Mouse (Mus musculus) induced T-regulatory cell, adult 2 months (primary cell): ENCODE data around the gene Mtg2.
A peak's percentile ranks its signal among the peaks of the same experiment; 100 is the strongest.

Experiments
- DNase-seq: peaks from one replicate; pipeline ENCODE4 v3.0.0-alpha.2; 2012; ENCODE audit warnings: low read depth

Mtg2 gene

DNA sequence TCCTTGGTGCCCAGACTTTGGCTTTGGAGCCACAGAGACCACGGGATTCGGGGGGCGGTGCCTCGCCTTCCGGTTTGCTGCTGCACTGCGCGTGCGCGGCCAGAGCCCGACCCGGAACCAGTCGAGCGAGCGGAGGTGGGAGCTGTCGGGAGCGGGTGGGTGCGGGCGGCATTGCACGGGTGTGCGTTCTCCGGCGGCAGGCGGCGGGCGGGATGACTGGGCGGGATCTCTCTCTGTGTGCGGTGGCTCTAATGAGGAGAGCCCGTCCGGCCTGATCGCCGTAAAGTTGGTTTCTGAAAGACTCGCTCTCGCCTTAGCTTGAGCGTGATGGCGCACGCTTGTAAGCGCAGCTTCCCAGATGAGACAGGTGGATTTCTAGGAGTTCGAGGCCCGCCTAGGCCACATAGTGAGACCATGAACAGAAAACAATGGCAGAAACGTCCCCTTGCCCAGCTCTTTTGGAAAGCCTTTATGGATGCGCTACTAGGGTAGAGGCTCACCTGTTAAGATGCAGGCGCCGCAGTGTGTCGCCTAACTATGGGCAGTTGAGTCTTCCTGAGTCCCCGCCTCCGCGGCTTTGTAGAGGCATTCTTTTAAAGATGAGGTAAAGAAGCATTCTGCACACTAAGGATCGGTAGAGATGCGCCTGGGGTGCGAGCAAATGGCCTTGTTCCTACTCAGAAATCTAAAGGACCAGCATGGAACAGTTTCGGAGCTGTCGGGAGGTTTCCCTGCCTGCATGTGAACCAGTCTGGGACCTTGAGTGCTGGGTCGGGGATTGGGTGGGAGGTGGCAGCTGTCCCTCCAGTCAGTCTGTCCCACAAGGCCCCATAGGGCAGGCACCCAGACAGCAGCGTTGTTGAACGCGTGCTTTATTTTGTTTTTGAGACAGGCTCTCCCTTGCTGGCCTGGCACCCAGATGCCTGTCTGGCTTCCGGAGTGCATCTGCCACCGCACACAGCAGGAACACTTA lies at the start of gene Mtg2:
Mtg2 (plus strand) TSS at position 108 of the 973 bp plus-strand sequence.
- DNase-seq, result peak; percentile 94

DNA sequence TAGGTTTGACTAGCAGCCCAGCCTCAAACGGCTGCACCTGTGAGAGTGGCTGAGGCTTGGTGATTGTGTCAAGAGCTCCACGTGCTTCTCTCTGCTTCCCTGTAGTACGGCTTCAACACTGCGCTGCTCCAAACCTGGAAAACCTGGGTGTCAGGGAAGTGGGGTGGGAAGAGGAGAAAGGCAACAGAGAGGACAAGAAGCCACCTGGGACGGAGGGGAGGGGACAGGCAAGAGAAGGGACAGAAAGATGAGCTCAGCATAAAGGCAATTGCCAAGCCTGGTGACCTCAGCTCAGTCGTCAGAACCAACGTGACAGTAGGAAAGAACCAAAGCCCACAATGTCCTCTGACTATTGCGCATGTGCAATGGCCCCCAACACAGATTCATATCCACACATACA lies 49.5 kb upstream of the Mtg2 start:
- DNase-seq, result no peak

DNA sequence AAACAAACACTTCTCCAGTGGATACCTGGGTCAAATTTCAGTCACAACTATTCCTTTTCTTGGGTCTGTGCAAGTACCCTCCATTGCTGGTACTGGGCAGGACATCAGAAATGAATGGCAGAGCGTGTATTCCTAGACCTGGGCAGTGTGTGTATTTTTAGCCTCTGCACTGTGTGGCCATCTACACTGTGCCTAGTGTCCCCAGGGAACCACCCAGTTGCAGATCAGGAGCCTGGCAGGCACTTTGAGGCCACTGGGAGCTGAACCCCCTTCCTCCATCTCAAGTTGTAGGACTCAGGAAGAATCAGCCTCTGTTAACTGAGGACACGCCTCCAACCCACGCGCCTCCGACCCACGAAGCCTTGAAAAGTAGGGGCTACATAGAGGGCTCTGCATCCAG lies 47.6 kb upstream of the Mtg2 start:
- DNase-seq, result no peak

DNA sequence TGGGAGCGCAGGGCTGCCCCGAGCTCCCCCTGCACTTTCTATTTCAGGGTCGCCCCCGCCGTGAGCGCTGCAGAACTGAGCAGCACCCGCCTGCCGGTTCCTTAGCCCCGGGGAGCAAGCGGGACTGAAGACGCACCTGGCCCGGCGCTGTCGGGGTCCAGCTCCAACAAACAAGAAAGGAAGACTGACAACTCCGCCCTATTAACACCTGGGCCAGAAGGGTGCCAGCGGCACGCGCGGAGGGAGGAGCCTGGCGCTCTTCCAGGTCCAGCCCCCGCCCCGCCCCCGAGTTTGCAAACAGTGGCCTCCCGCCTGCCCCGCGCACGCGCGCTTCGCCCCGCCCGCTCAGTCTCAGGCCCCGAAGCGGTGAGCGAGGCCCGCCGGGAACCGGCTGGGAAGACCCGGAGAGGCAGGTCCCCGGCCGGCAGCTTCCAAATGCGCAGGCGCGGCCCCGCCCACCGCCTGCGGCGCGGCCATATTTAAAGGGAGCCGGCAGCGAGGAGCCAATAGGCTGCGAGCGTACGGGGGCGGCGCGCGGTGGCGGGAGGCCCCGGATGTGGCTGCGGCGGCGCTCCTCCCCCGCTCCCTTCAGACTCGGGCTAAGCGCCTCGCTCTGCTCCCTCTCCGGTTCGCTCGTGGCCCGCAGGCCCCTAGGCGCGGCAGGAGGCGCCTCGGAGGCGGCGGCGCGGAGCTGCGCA lies 45.8 kb upstream of the Mtg2 start, which contains the start of gene Lsm14b:
Lsm14b (plus strand) TSS at position 587 of the 698 bp plus-strand sequence.
- DNase-seq, result peak; percentile 98

DNA sequence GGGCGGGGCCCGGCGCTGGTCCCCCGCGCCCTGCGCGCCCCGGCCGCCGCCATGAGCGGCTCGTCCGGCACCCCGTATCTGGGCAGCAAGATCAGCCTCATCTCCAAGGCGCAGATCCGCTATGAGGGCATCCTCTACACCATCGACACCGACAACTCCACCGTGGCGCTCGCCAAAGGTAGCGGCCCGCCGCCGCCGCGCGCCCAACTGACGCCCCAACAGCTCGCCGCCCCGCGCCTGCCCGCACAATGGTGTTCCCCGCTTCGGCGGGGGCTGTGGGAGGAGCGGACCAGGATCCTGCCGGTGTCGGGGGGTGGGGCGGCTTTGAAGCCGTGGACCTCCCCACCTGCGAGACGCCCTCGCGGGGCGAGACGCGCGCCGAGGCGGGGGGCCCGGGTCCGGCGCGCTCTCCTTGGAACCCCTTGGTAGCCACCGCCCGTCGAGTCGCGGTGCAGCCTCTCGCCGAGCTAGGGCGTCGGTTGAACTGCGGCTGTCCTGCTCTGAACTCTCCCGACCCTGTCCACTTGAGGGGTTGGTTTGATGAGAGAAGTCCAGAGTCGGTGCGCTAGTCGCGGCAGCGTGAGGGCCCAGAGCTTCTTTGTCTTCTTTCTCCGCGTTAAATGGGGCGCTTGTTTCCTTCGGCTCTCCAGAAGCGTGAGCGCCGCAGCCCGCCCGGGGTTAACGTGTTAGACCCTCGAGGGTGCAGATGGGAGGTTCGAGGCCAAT lies 45.1 kb upstream of the Mtg2 start:
- DNase-seq, result peak; percentile 65

DNA sequence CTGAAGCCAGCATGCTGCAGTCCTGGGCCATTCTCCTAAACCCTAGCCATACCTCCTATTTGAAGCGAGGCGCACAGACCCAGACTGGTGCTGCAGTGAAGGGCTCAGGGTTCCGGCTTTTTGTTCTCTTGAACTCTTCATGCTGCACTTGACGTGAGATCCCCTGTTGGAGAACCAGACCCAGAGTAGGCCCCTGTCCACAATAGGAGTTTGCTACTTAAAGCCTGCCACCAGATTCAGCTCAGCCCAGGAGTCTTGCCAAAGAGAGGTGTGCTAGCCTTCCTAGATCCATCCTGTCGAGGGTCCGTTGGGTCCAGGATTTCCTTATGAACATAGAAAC lies 44.6 kb upstream of the Mtg2 start:
- DNase-seq, result no peak

DNA sequence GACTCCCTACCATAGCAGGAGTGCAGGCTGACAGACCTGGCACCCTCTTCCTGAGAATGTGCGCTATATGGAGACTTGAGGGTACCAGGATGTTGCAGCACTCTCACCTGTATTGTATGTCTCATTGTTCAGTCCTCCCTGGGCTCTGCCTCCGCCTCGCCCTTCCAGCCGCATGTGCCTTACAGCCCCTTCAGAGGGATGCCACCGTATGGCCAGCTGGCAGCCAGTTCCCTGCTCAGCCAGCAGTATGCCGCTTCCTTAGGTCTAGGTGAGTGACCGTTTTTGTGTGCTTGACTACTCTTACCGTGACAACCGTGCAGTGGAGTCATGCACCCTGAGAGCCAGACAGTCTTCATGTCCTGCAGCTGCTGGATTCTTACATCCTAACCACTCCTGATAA lies 42.6 kb upstream of the Mtg2 start:
- DNase-seq, result no peak

DNA sequence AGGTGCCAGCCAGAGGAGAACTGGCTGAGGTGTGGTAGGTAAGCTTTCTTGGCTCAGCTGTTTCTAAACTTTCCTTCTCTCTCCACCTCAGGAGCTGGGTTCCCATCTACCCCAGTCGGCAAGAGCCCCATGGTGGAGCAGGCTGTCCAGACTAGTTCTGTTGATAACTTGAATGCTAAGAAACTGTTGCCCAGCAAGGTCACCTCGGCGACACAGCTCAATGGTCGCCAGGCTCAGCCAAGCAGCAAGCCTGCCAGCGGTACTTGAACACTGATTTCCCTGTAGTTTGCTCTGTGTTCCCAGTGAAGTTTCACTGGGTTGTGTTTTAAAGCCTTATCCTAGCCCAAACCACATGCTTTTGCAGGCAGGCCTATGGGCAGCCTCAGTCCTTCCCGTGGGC lies 39.1 kb upstream of the Mtg2 start:
- no peak for DNase-seq

DNA sequence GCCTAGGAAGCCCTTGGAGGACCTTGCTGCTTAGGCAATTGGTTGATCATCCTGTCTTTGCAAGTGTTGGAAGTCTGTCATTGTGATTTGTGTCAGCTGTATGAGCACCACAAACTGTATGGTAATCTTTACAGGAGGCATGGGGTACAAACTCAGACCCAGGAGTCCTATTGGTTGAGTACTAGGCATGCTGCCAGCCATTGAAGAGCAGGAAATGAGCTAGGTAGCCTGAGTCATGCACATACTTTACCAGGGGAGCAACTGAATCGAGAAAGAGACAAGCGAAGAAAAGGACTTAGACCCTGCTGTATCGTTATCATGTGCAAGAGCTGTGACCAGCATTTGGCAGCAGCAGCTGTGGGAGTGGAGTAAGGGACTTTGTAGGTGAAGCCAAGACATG lies 37.5 kb upstream of the Mtg2 start:
- DNase-seq, result no peak

DNA sequence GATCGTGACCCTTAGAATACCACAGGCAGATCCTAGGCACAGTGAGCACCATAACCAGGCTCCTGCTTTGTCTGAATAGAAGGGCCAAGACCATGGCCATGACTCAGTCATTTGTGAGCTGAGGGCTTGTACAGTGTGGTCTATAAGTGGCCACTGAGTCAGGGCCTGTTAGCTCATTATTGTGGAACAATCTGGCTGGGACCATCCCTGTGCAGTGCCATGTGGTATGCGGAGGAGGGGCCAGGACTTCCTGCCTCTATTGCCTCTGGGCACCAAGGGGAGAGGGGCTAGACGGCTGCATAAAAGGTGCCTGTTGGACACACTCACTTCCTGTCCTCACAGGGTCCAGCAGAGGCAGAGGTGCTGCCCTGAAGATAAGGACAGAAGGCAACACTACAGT lies 36.4 kb upstream of the Mtg2 start:
- DNase-seq, result no peak

DNA sequence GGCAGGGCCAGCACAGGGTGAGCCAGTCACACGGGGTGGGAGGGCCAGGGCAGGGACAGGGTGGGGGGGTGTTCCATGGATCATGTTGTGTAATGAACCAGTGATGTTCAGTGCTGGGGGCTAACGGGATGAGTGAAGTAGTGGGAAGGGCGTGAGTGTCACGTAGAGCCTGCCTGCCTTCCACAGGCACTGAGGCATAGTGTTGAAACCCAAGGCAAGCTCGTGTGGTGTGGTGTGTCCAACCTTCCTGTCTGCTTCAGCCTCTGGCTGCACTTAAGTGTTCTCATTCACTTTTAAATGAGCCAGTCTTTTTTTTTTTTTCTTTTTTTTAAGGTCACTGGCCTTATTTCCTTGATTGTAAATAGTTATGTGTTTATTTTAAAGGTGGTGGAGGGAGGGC lies 35.6 kb upstream of the Mtg2 start:
- DNase-seq, result no peak

DNA sequence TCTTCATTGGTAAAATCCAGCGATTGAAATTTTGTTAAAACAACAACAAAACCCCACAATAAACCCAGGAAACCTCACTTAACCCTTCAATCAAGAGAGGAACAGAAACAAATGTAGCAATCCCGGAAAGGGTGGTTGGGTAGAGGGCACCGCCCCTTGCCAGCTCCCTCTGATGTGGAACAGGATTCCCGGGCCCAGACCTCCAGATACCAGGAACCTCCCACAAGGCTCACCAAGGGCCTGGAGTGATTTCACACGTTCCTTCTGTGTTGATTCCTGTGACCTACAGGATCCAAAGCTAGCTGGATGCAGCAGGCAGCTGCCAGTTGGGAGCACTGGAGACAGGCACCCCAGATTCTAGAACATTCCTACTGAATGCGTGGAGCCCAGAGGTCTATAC lies 30.0 kb upstream of the Mtg2 start:
- DNase-seq, result no peak

DNA sequence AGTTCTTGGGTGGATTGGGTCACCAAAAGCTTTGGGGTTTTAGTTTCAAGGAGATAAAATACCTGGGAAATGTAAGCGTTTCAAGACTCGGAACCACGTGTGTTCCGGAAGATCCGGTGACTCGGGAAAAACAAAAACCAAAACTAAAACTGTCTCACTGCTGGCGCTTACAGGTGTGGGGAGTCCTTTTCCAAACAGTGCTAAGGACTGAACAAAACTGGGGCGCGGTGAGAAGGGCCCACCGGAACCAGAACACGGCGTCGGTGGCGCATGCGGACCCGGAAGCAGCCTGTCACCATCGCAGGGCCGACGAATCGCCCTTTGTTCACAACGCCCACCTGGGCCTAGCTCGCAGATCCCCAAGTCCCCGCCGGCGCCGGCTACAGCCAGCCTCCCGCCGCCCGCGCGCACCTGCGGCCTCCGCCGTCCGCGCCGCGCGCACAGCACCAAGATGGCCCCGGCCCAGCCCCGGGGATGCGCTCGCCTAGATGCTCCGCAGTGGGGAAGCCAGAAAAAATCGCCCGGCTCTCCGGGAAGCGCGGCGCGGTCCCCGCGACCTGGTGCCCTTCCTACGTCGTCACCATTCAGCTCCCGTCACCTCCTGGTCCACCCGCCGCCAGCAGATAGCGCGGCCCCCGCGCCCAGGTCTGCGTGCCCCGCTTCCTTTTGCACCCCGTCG lies 28.7 kb upstream of the Mtg2 start:
- DNase-seq, result peak; percentile 78

DNA sequence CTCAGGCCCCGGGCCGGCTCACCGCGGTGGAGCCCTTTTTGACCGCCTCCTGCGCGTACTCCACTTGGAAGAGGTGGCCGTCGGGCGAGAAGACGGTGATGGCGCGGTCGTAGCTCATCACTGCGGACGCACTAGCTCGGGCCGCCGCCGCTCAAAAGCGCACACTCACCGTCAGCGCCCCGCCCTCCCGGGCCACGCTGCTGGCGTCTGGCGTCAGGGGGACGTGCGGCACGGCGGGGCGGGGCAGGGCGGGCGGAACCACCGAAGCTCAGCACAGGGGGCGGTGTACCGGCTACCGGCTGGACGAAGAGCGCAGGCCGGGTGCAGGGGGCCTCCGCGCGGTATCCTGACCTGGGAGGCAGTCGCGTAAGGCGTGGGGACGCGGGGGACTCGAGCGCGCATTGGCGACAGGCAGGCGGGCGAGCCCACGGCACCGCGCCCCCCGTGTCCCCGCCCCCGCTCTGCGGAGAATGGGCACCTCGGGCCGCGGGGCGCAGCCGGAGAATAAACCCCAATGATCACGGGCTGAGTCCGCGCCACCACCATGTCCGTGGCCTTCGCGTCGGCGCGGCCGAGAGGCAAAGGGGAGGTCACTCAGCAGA lies 28.0 kb upstream of the Mtg2 start, which contains the start of the genes Psma7 and Ss18l1:
Psma7 (minus strand) TSS at position 178 of the 602 bp plus-strand sequence.
Ss18l1 (plus strand) TSS at position 254 of the 602 bp plus-strand sequence.
- DNase-seq, result peak; percentile 93

DNA sequence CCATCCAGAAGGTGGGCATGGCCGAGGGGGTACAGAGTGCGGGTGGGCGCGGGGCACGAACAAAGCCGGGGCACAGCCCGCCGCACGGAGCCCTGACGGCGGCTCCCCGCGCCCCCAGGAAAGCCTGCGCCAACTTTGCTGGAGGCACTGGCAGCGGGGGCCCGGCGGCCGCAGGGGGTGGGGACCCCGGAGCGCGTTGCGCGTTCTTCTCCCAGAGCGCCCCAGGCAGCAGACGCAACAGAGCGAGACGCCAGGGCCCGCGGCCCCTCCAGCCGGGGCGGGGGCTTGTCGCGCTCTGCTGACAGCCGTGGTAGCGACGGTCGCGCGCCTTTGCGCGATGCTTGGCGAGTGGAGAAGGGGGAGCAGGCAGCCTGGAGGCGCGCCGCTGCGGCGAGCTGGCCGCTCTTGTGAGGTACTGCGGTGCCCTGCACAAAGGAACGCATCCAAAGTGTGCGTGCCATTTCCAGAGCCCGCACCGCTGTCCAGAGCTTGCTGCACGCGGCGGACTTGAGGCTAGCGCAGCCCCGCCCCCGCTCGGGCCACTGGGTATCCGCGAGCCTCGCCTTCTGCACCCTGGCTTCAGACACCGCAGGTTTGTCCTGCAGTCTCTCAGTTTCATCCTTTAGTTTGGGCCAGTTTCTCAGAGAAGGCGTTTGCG lies 27.4 kb upstream of the Mtg2 start:
- peak; percentile 66 for DNase-seq

DNA sequence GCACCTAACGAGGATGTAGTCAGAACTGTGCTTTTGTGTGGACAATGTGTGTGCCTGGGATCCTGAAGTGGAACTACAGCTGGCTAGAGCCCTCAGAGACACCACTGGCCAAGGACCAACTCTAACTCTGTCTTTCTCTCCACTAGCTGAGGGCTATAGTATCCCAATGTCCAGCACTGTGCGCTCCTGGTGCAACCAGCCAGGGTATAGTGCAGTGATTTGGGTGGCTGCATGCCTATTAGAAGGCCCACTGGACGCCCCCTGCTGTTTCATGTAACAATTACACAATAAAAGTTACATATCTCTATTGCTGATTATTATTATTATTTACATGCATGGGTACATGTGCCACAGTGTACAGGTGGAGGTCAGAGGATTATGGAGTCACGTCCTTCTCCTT lies 25.1 kb upstream of the Mtg2 start:
- DNase-seq, result peak; percentile 84

DNA sequence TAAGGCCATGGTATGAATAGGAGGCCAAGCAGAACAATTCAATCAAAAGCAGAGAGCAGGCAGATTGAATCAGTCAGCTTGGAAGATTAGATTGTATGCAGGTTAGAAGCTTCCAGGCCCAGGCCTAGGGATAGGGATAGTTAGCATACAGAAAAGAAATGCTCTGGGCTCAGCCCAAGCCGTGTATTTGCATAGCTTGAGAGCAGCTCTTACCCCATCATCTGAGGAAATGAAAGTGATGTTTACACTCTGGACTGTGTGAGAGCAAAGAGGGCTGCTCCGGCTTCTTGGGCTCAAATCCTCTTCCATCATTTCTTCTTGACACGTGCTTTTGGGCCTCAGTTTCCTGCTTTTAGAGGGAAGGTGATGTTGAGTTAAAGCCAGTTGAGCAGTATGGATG lies 22.8 kb upstream of the Mtg2 start:
- DNase-seq, result no peak

DNA sequence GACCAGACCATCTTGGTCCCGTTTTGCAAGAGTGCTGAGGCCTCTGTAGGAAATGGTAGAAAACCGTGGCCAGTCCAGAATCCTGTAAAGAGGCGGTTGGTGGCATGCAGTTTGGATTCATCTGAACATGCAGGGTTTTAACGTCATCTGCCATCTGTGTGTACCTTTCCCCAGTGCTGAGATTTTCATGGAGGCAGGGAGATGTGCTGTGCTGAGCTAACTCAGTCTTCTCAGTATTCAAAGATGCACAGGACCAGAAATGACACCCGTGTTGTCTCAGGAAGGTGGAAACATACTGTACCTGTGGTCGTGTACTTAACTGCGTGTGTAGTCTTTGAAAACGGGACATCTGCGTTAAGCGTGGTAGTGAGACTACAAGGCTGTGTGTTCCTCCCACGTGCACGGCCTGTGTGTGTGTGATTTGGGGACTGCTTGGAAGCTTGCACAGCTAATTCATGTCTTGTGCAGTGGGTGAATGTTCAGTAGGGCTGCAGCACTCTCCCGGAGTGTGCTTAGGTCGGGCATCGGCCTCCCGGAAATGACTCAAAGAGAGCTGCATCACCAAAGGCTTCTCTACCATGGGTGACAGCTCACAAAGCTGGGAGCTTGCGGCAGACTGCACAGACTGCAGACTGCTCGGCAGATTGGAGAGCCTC lies 22.3 kb upstream of the Mtg2 start:
- DNase-seq, result no peak

DNA sequence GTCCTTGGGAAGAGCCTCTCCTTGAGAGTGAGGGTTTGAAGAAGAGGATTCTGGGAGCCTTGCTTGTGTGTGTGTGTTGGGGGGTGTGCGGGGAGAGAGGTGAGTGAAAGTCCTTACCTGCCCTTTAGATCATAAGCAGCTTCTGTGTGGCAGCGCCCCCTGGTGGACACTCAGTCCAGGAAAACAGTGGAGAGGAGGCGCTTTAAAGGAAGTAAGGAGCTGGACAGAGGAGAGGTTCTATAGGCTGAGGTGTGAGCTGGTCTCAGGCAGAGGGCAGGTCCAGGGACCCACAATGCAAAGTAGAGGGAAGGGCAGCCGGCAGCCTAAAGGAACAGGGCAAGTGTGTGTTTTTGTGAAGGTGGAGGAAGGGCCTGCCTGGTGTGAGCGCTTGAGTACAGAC lies 19.4 kb upstream of the Mtg2 start:
- DNase-seq, result peak; percentile 91

DNA sequence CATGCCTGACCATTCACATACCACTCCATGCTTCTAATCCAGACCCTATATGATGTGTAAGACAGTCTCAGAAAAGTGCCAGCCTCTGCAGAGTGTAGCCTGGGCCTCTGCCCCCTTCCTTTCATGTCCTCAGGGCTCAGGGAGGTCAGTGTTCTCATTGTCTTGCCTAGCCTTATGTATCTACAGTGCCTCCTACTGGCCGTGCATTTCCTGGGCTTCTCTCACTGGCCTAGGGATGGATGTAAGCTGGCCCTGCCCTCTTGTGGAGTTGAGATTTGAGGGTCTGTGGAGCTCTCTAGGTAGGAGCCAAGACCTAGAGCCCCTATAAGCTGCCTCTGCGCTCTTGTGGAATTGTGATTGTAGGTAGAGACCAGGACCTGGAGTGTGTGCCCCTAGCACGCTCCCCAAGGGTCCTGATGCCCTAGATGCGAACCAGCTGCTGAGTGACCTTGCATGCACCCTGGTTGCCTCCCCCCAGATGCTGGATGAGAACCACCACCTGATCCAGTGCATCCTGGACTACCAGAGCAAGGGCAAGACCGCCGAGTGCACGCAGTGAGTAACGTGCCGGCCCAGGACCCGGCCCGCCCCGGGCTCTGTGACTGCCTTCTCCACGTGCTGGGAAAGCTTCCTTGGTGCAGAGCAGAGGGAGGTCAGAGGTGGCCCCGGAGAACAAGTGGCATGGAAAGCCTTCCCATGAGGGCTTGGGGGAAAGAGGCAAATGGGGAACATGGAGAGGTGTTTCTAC lies 18.2 kb upstream of the Mtg2 start:
- DNase-seq, result peak; percentile 63
